Mouse (Mus musculus): Measurements from ENCODE around the gene Chl1. TPM values are rescaled to one million over a fixed set of nuclear protein-coding genes. Genes with fewer than 3 reads are reported as not detected.

Gene Chl1
- polyA plus RNA-seq, 1 experiment from 2014 or later, result 7.1 TPM

- DNase-seq (ENCODE audit: low spot score, missing footprints) (no peak), ATAC-seq (ENCODE audit: low FRiP score) (no peak)
- H3K9me3 ChIP-seq (ENCODE audit: control insufficient read depth, low read length), result no peaks in the 10 kb centered on the region
- H3K4me2 ChIP-seq, result no peak overlapping the region
- no peak overlapping the region for H3K9ac ChIP-seq (ENCODE audit: low read length)
- H3K4me1 ChIP-seq (ENCODE audit: control insufficient read depth, insufficient read depth, low read length), result no peaks in the 10 kb centered on the region
- no peak overlapping the region for H3K4me3 ChIP-seq (ENCODE audit: low read depth, low read length)
- 80% methylated on average over 9 of the region's 9 CpGs for WGBS
- H3K36me3 ChIP-seq (ENCODE audit: control insufficient read depth, insufficient read depth, low read length), result no peaks in the 10 kb centered on the region
- no peaks in the 10 kb centered on the region for H3K27me3 ChIP-seq (ENCODE audit: control insufficient read depth, insufficient read depth, low read length)
- H3K27ac ChIP-seq (ENCODE audit: low read depth, low read length), result no peak overlapping the region
Measured at GRCm38 (mm10) chr6:103665677-103666316, 155.4 kb downstream of the Chl1 start.

GRCm38 (mm10) chr6:103673111-103673510 lies 162.7 kb downstream of the Chl1 start:
- H3K36me3 ChIP-seq (ENCODE audit: control insufficient read depth, insufficient read depth, low read length), result no peaks in the 10 kb centered on the region
- no peak overlapping the region for H3K4me3 ChIP-seq (ENCODE audit: low read depth, low read length)
- H3K27ac ChIP-seq (ENCODE audit: low read depth, low read length), result no peak overlapping the region
- DNase-seq (ENCODE audit: low spot score, missing footprints) (no peak), ATAC-seq (ENCODE audit: low FRiP score) (no peak)
- no peaks in the 10 kb centered on the region for H3K9me3 ChIP-seq (ENCODE audit: control insufficient read depth, low read length)
- H3K27me3 ChIP-seq (ENCODE audit: control insufficient read depth, insufficient read depth, low read length), result no peaks in the 10 kb centered on the region
- H3K9ac ChIP-seq (ENCODE audit: low read length), result no peak overlapping the region
- no peak overlapping the region for H3K4me2 ChIP-seq
- 95% methylated on average over 3 of the region's 3 CpGs for WGBS
- H3K4me1 ChIP-seq (ENCODE audit: control insufficient read depth, insufficient read depth, low read length), result peaks cover 3% of the 10 kb centered on the region; the same call in 1 of the 2 replicates

GRCm38 (mm10) chr6:103674332-103674731 lies 163.9 kb downstream of the Chl1 start:
- H3K27ac ChIP-seq (ENCODE audit: low read depth, low read length), result no peak overlapping the region
- no peaks in the 10 kb centered on the region for H3K27me3 ChIP-seq (ENCODE audit: control insufficient read depth, insufficient read depth, low read length)
- no peaks in the 10 kb centered on the region for H3K36me3 ChIP-seq (ENCODE audit: control insufficient read depth, insufficient read depth, low read length)
- DNase-seq (ENCODE audit: low spot score, missing footprints) (no peak), ATAC-seq (ENCODE audit: low FRiP score) (no peak)
- no peak overlapping the region for H3K4me2 ChIP-seq
- no peak overlapping the region for H3K4me3 ChIP-seq (ENCODE audit: low read depth, low read length)
- peaks cover 3% of the 10 kb centered on the region; the same call in 1 of the 2 replicates for H3K4me1 ChIP-seq (ENCODE audit: control insufficient read depth, insufficient read depth, low read length)
- H3K9ac ChIP-seq (ENCODE audit: low read length), result no peak overlapping the region
- no peaks in the 10 kb centered on the region for H3K9me3 ChIP-seq (ENCODE audit: control insufficient read depth, low read length)
- 65% methylated on average over 6 of the region's 6 CpGs for WGBS

- Histone ChIP-seq H3K4me1 (ENCODE audit: control insufficient read depth, insufficient read depth, low read length) (peaks cover 3% of the 10 kb centered on the region; the same call in 1 of the 2 replicates), H3K9ac (ENCODE audit: low read length) (no peak overlapping the region), H3K27me3 (ENCODE audit: control insufficient read depth, insufficient read depth, low read length) (no peaks in the 10 kb centered on the region), H3K4me2 (no peak overlapping the region), H3K4me3 (ENCODE audit: low read depth, low read length) (no peak overlapping the region), H3K9me3 (ENCODE audit: control insufficient read depth, low read length) (no peaks in the 10 kb centered on the region), H3K27ac (ENCODE audit: low read depth, low read length) (no peak overlapping the region), H3K36me3 (ENCODE audit: control insufficient read depth, insufficient read depth, low read length) (no peaks in the 10 kb centered on the region)
- ATAC-seq (ENCODE audit: low FRiP score) (no peak), DNase-seq (ENCODE audit: low spot score, missing footprints) (no peak)
- 96% methylated on average over 2 of the region's 2 CpGs for WGBS
Measured at GRCm38 (mm10) chr6:103675145-103675544, 164.8 kb downstream of the Chl1 start.

- Histone ChIP-seq H3K27me3 (ENCODE audit: control insufficient read depth, insufficient read depth, low read length) (no peaks in the 10 kb centered on the region), H3K4me3 (ENCODE audit: low read depth, low read length) (no peak overlapping the region), H3K36me3 (ENCODE audit: control insufficient read depth, insufficient read depth, low read length) (no peaks in the 10 kb centered on the region), H3K4me1 (ENCODE audit: control insufficient read depth, insufficient read depth, low read length) (peaks cover 3% of the 10 kb centered on the region; the same call in 1 of the 2 replicates), H3K27ac (ENCODE audit: low read depth, low read length) (no peak overlapping the region), H3K9ac (ENCODE audit: low read length) (no peak overlapping the region), H3K9me3 (ENCODE audit: control insufficient read depth, low read length) (no peaks in the 10 kb centered on the region), H3K4me2 (no peak overlapping the region)
- 56% methylated on average over 5 of the region's 5 CpGs for WGBS
- DNase-seq (ENCODE audit: low spot score, missing footprints), result peak; percentile 83
- peak; percentile 77; the same call in 1 of the 2 replicates for ATAC-seq (ENCODE audit: low FRiP score)
Measured at GRCm38 (mm10) chr6:103676664-103677063, 166.3 kb downstream of the Chl1 start.

- 93% methylated on average over 1 of the region's 1 CpGs for WGBS
- ATAC-seq (ENCODE audit: low FRiP score), result no peak
Measured at GRCm38 (mm10) chr6:103677072-103677471, 166.7 kb downstream of the Chl1 start.

GRCm38 (mm10) chr6:103682854-103683574 lies 172.6 kb downstream of the Chl1 start:
- no peak overlapping the region for H3K4me2 ChIP-seq
- no peak overlapping the region for H3K9ac ChIP-seq (ENCODE audit: low read length)
- peak; percentile 86 for ATAC-seq (ENCODE audit: low FRiP score)
- H3K27me3 ChIP-seq (ENCODE audit: control insufficient read depth, insufficient read depth, low read length), result no peaks in the 10 kb centered on the region
- DNase-seq (ENCODE audit: low spot score, missing footprints), result peak; percentile 96
- 18% methylated on average over 8 of the region's 8 CpGs for WGBS
- H3K27ac ChIP-seq (ENCODE audit: low read depth, low read length), result no peak overlapping the region
- no peaks in the 10 kb centered on the region for H3K4me1 ChIP-seq (ENCODE audit: control insufficient read depth, insufficient read depth, low read length)
- no peaks in the 10 kb centered on the region for H3K9me3 ChIP-seq (ENCODE audit: control insufficient read depth, low read length)
- no peaks in the 10 kb centered on the region for H3K36me3 ChIP-seq (ENCODE audit: control insufficient read depth, insufficient read depth, low read length)
- H3K4me3 ChIP-seq (ENCODE audit: low read depth, low read length), result no peak overlapping the region

More at GRCm38 (mm10) chr6:103677072-103677471, 166.7 kb downstream of the Chl1 start:
- Histone ChIP-seq H3K9ac (ENCODE audit: low read length) (no peak overlapping the region), H3K4me2 (no peak overlapping the region), H3K27ac (ENCODE audit: low read depth, low read length) (no peak overlapping the region), H3K36me3 (ENCODE audit: control insufficient read depth, insufficient read depth, low read length) (no peaks in the 10 kb centered on the region), H3K4me3 (ENCODE audit: low read depth, low read length) (no peak overlapping the region), H3K27me3 (ENCODE audit: control insufficient read depth, insufficient read depth, low read length) (no peaks in the 10 kb centered on the region), H3K9me3 (ENCODE audit: control insufficient read depth, low read length) (no peaks in the 10 kb centered on the region), H3K4me1 (ENCODE audit: control insufficient read depth, insufficient read depth, low read length) (peaks cover 3% of the 10 kb centered on the region; the same call in 1 of the 2 replicates)
- no peak for DNase-seq (ENCODE audit: low spot score, missing footprints)

GRCm38 (mm10) chr6:103692511-103692910 lies 182.1 kb downstream of the Chl1 start:
- no peak for ATAC-seq (ENCODE audit: low FRiP score)
- DNase-seq (ENCODE audit: low spot score, missing footprints), result peak; percentile 66
- 82% methylated on average over 3 of the region's 3 CpGs for WGBS

GRCm38 (mm10) chr6:103697349-103698028 lies 187.1 kb downstream of the Chl1 start:
- no peaks in the 10 kb centered on the region for H3K4me1 ChIP-seq (ENCODE audit: control insufficient read depth, insufficient read depth, low read length)
- H3K36me3 ChIP-seq (ENCODE audit: control insufficient read depth, insufficient read depth, low read length), result no peaks in the 10 kb centered on the region
- 63% methylated on average over 7 of the region's 7 CpGs for WGBS
- no peak overlapping the region for H3K9ac ChIP-seq (ENCODE audit: low read length)
- no peak overlapping the region for H3K4me2 ChIP-seq
- no peak overlapping the region for H3K27ac ChIP-seq (ENCODE audit: low read depth, low read length)
- DNase-seq (ENCODE audit: low spot score, missing footprints), result peak; percentile 73
- H3K9me3 ChIP-seq (ENCODE audit: control insufficient read depth, low read length), result no peaks in the 10 kb centered on the region
- H3K4me3 ChIP-seq (ENCODE audit: low read depth, low read length), result no peak overlapping the region
- ATAC-seq (ENCODE audit: low FRiP score), result peak; percentile 42; the same call in 1 of the 2 replicates
- H3K27me3 ChIP-seq (ENCODE audit: control insufficient read depth, insufficient read depth, low read length), result no peaks in the 10 kb centered on the region

More at GRCm38 (mm10) chr6:103692511-103692910, 182.1 kb downstream of the Chl1 start:
- H3K27ac ChIP-seq (ENCODE audit: low read depth, low read length), result no peak overlapping the region
- H3K4me1 ChIP-seq (ENCODE audit: control insufficient read depth, insufficient read depth, low read length), result no peaks in the 10 kb centered on the region
- H3K27me3 ChIP-seq (ENCODE audit: control insufficient read depth, insufficient read depth, low read length), result no peaks in the 10 kb centered on the region
- H3K4me3 ChIP-seq (ENCODE audit: low read depth, low read length), result no peak overlapping the region
- H3K9ac ChIP-seq (ENCODE audit: low read length), result no peak overlapping the region
- H3K36me3 ChIP-seq (ENCODE audit: control insufficient read depth, insufficient read depth, low read length), result no peaks in the 10 kb centered on the region
- no peaks in the 10 kb centered on the region for H3K9me3 ChIP-seq (ENCODE audit: control insufficient read depth, low read length)
- H3K4me2 ChIP-seq, result no peak overlapping the region

Measured in midbrain, embryonic 11.5 days (tissue).